Mouse (Mus musculus) brain, embryonic 14.5 days (tissue): ENCODE measurements around the gene Hoxd3. TPM values are rescaled to one million over a fixed set of nuclear protein-coding genes. Genes with fewer than 3 reads are reported as not detected.

Experiments
- DNase-seq: peaks from one replicate; pipeline ENCODE4 v3.0.0-alpha.2; 2011; ENCODE audit warnings: low read depth
- CTCF ChIP-seq: fragments of 200-500 bp; IDR thresholded peaks from 2 replicates; pipeline ENCODE4 v1.5.1; 2012; ENCODE audit warnings: inconsistent platforms, mild to moderate bottlenecking, moderate library complexity, borderline replicate concordance; ENCODE audit not compliant: insufficient read depth, insufficient read length; ENCODE audit errors: extremely low read depth
- POLR2A ChIP-seq: fragments of 200-500 bp; IDR thresholded peaks from 2 replicates; pipeline ENCODE4 v1.6.1; 2012; ENCODE audit warnings: mild to moderate bottlenecking, inconsistent platforms, borderline replicate concordance; ENCODE audit not compliant: poor library complexity, insufficient read depth, insufficient read length, severe bottlenecking; ENCODE audit errors: extremely low read depth
- polyA plus RNA-seq: library from polyadenylated mRNA; depleted of rRNA; stranded (reverse); fragments of >200 nt; gene quantifications from 2 replicates; pipeline ENCODE4 v1.2.3, GENCODE M21; 2012

Hoxd3 gene
- polyA plus RNA-seq, 1 experiment = 47.4 TPM

DNA sequence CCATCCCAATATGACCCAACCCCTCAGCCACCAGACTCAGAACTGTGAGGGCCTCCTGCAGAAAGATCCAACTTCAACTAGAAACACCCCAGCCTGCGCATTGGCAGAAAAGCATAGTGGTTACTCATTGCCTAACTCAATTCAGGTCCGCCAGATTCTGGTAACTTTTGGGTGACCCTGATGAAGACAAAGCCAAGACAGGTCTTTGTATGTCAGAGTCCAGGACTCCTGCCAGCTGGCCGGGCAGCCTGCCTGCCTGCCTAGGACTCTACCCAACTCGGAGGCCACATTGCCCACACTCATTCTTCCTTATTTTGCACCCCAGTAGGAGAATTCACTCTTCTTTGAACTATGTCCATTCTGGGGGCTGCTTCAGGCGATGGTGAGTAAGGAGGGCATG is 14.8 kb downstream of the Hoxd3 start, which contains the start of gene Gm28230:
Gene Gm28230, plus strand, starts transcription at position 178 of the 400 bp plus-strand sequence.
- no peak for DNase-seq

DNA sequence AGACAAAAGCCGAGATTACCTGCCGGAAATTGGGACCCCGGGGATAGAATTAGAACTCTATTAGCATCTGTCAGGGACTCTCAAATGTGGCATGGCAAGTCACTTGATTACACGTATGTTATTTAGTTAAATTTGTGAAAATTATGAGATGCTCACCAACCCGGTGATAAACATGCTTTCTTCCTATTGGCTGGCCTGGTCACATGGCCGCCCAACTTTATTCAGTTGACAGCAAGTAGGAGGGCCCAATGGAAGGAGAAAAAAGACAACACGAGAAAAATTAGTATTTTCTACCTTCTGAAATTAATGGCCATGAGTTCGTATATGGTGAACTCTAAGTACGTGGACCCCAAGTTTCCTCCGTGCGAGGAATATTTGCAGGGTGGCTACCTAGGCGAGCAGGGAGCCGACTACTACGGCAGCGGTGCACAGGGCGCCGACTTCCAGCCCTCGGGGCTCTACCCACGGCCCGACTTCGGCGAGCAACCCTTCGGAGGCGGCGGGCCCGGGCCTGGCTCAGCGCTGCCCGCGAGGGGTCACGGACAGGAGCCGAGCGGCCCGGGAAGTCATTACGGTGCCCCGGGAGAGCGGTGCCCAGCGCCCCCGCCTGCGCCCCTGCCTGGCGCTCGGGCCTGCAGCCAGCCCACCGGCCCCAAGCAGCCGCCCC is 15.4 kb downstream of the Hoxd3 start:
- TF ChIP-seq POLR2A = no peak
- no peak for TF ChIP-seq CTCF
- no peak for DNase-seq

More for the DNA sequence above, 14.8 kb downstream of the Hoxd3 start, which contains the start of gene Gm28230:
- TF ChIP-seq CTCF = no peak
- TF ChIP-seq POLR2A = no peak

DNA sequence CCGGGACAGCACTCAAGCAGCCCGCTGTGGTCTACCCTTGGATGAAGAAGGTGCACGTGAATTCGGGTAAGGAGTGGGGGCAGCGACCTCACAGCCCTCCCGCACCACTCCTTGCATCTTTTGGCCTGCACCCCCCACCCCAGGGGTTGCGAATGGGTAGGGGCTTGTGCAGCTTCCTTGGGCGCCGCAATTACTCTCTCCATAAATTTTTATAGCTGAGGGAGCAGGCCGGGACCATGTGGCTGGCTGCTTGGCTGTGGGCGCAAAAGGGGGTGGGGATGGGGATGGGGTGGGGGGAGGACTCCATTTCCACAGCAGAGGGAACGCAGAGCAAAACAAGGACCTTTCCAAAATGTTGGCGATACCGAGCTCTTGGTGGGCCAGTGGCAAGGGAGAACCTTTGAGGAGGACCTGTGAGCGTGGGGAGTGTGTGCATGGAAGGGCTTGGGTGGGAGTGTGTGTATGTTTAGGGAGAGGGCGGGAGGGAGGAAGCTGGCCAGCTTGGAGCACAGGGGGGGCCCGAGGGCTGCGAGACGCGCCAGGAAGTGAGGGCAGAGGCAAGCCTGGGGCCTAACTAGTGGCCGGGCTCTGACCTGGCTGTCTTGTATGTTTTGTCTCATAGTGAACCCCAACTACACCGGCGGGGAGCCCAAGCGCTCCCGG is 16.0 kb downstream of the Hoxd3 start:
- DNase-seq = no peak
- no peak for TF ChIP-seq POLR2A
- TF ChIP-seq CTCF = no peak

DNA sequence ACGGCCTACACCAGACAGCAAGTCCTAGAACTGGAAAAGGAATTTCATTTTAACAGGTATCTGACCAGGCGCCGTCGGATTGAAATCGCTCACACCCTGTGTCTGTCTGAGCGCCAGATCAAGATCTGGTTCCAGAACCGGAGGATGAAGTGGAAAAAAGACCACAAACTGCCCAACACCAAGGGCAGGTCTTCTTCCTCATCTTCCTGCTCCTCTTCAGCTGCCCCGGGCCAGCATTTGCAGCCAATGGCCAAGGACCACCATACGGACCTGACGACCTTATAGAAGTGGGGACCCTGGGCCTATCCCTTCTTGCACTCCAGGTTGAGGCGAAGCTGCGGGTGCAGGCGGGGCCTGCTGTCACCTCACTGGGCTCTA is 16.6 kb downstream of the Hoxd3 start:
- no peak for DNase-seq
- TF ChIP-seq CTCF (no peak), POLR2A (no peak)

DNA sequence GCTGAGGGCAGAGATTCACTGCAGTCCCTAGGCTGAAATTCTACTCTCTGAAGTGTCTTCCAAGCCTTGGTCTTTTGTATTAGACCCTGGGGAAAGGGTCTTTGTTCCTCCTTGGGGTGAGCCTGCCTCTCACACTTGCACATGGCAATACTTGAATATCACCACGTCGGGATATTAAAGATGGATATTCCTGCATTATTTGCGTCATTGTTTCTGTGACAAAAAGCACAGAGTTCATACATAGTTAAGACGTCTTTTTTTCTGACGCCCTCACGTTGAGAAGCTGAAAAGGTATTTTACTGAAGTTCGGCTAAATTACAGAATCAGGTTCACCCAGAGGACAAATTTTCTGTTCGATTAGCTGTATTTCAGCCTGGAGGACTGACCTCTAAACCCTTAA is 18.6 kb downstream of the Hoxd3 start:
- DNase-seq = no peak
- no peak for TF ChIP-seq CTCF

DNA sequence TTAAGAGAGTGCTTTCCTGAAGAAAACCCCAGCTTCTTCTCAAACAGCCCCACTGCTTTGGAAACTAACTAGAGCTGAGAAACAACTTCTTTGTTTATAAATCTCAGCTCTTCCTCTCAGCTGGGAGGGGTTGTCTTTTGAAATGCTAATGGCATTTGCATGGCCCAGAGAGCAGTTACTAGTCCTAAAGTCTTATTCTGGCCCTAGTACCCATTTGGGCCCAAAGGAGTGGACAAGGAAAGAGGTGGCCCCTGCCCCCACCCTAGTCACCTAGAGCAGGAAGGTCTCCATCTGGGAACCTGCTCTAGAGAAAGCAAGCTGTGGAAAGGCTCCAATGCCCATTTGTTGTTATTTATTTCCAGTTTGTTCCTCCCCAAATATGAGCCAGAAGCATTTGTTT is 19.3 kb downstream of the Hoxd3 start:
- peak; percentile 2 for DNase-seq
- TF ChIP-seq POLR2A (no peak), CTCF (no peak)

DNA sequence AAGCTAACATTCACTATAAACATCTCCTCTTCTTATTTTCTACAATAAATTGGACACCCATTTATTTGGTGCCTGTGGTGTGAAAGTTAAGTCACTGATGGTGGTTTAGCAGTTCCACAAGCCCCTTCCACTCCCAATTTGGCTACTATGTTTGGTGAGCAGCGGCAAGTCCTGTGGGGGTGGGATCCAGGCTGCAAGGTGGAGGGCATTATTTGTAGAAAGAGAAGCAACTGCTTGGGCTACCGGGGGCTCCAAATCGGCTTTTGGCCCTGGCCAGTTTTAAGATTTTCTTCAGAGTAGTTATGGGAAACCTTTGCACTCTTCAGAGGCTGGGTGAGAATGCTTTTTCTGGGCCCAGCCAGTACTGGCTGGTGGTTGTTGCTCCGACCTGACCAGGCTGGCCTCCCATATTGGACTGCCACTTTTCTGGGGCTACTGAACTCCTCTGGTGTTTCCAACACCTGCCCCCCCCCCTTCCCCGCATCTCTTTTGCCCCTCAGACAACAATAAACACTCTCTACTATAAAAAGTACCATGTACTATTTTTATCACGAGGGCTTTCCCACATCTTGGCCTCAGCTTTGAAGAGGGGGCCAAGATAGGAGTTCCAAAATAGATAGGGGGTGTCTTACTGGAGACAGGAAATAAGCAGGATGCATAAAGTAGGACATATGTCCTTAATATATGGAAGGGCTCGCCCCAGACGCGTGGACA is 20.2 kb downstream of the Hoxd3 start:
- no peak for TF ChIP-seq CTCF
- no peak for TF ChIP-seq POLR2A
- peak; percentile 3 for DNase-seq

DNA sequence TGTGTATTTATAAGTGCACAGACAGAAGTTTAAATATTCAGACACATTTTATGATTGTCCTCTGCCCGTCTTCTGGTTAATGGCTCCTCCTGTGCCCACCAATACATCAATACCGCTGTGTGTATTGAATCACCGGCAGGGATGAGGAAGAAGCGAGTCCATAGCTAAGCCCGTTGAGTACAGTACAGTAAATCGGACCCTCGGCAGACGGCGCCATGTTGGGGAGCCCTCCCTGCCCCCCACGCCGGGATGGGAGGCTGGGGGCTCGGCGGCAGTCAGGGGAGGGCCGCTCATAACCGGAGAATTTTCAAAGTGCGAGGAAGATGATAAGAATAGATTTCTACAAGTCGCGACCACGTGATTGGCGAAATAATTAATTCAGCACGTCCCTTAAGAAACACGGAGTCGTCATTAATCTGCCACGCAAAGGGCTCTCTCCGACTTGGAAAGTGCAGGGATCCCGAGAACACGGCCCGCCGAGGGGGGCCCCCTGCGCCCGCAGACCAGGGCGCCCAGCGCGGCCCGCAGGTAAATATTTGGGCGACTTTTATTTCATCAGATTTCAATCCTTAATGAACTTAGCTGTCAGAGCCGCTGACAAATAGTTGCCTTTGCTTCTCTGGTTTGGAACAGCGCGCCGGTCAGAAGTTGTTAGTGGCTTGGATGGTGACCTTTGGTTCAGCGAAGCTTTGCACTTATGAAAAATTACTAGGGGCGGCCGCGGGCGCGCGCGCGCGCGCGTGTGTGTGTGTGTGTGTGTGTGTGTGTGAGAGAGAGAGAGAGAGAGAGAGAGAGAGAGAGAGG is 21.0 kb downstream of the Hoxd3 start:
- TF ChIP-seq POLR2A (no peak), CTCF (no peak)
- DNase-seq = peak; percentile 33

DNA sequence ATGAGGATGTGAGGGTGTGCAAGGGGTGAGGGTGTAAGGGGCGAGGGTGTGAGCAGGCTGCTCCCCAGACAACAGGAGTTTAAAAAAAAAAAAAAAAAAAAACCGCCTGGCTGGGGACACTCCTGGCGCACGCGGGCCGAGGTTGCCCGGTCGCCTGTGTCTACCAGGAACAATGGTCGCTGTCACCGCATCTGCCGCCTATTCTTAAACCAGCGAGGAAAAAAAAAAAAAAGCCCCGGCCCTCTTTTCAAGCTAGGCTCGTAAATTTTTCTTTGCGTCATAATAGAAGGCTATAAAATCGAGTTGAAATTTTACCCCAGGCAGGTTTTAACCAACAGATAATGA is 21.6 kb downstream of the Hoxd3 start:
- peak; percentile 35 for DNase-seq
- TF ChIP-seq POLR2A (no peak), CTCF (no peak)

DNA sequence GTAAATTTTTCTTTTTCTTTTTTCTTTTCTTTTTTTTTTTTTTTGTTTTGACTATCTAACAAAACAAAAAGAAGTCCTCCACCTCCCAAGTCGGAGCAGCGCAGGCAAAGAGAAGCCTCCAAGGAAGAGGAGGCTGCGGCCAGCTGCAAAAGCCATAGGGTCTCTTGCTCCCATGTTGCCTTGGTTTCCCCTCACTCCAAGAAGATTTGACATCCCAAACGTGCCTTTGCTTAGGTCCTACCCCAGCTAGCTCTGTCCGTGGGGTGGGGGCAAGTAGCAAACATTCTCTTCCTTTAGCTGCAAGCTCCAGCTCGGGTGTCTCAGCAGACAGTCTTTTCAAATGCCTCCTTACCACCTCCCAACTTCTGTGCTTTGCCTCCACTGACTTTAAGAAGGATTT is 22.0 kb downstream of the Hoxd3 start:
- peak; percentile 45 for DNase-seq

DNA sequence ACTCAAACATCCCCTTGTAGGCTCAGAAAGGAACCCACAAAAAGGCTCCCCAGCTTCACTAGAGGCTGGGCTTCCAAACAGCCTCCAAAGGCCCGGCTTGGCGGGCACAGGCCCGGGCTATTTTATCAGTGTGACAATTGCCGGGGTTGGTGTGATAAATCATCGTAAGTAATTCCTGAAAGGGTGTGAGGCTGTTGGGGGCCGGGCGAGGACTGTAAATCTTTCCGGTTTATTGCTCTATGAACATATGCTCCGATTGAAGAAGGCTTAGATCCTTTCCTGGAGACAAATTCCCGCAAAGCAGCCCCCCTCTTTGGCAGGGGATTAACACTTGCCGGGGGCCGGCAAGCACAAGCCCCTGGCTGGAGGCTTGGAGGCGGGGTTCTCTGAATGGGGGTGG is 22.7 kb downstream of the Hoxd3 start:
- peak; percentile 31 for DNase-seq

More for the DNA sequence above, 22.0 kb downstream of the Hoxd3 start:
- TF ChIP-seq CTCF = no peak
- no peak for TF ChIP-seq POLR2A

More for the DNA sequence above, 22.7 kb downstream of the Hoxd3 start:
- TF ChIP-seq POLR2A (no peak), CTCF (no peak)
